Mouse (Mus musculus): ENCODE measurements around the gene Etv6. TPM values are rescaled to one million over a fixed set of nuclear protein-coding genes. Genes with fewer than 3 reads are reported as not detected.

Gene Etv6
- polyA plus RNA-seq, 1 experiment from 2014 or later = 3.8 TPM

DNA sequence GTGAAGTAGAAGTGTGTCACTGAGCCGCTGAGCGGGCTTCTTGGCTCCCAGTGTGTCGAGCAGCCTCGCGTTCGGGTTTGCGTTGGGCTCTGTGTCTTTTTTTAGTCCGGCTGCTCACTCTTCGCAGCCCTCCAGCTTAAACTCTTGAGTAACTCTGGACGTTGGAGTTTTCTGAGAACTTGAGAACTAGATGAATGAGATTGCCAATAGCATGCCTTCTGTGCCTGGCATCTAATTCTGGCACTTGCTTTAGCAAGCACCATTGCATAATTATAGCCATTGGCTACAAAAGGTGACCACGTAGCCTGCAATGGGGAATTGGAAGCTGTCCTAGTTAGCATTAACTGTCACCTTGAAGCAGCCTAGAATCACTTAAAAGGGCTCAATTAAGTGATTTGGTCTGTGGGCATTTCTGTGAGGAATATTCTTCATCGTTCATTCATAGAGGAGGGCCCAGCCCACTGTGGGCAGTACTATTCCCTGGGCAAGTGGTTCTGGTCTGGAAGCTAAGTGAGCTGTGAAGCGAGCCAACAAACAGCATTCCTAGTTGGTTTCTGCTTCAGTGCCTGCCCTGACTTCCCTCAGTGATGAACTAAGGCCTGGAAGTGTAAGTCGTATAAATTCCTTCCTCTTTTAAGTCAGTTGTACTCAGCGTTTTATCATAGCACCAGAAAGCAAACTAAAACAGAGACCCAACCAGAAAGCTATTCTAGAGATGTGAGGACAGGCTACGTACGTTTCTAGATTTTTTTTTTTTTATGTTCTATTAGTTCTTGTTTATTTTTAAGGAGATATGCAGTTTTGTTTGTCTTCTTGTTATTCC lies 136.6 kb downstream of the Etv6 start:
- Histone ChIP-seq H3K36me3 (replicated peaks) (no peaks in the 10 kb centered on the region), H3K4me2 (no peak overlapping the region), H3K9ac (no peak overlapping the region), H3K27ac (replicated peaks) (peak overlapping the region; percentile 42), H3K4me3 (replicated peaks) (no peak overlapping the region), H3K9me3 (replicated peaks) (no peaks in the 10 kb centered on the region), H3K27me3 (no peaks in the 10 kb centered on the region), H3K4me1 (replicated peaks) (peaks cover 39% of the 10 kb centered on the region)
- ATAC-seq (ENCODE audit: insufficient read depth) = no peak
- WGBS (ENCODE audit: insufficient replicate concordance) = 68% methylated on average over 17 of the region's 17 CpGs

DNA sequence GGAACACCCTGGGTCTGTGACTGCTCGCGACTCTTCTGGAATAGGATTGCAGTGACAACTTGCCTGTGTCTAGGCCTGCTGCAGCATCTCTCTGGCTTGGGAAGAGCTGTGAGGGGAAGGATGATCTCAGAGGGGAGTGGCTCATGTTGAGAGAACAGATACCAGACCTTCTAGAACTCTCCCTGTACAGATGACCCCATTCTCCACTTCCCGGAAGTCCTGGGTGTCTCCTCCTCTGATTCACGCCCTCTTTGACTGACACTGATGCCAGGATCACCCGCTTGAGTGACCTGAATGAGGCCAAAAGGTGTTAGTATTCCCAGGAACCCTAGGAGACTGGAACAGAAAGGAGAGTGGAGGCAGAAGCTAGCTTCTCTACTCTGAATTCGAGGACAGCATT lies 137.9 kb downstream of the Etv6 start:
- ATAC-seq (ENCODE audit: insufficient read depth) = no peak
- 59% methylated on average over 6 of the region's 6 CpGs for WGBS (ENCODE audit: insufficient replicate concordance)
- H3K27ac ChIP-seq (replicated peaks) = no peak overlapping the region

DNA sequence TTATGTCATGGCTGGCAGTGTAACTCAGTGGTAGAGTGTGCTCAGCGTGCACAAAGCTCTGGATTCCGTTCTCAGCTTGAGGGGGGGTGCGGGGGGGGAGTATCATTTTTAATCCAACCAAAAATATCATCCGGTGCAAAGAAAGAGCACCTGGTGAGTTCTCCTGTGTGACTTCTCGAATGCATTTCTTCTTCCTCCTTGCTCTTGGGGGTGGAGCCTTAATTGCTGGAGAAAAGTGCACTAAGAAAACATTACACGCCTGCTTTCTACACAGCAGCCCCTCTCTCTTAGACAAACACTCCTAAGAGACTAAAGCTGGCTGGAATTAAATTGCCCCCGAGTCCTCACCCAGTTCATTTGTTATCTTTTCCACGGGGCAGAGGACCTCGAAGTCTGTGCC lies 139.6 kb downstream of the Etv6 start:
- peaks cover 28% of the 10 kb centered on the region for H3K4me1 ChIP-seq (replicated peaks)
- H3K9ac ChIP-seq = no peak overlapping the region
- H3K36me3 ChIP-seq (replicated peaks) = no peaks in the 10 kb centered on the region
- no peak overlapping the region for H3K4me2 ChIP-seq
- H3K9me3 ChIP-seq (replicated peaks) = no peaks in the 10 kb centered on the region
- 35% methylated on average over 9 of the region's 9 CpGs for WGBS (ENCODE audit: insufficient replicate concordance)
- no peak overlapping the region for H3K4me3 ChIP-seq (replicated peaks)
- H3K27me3 ChIP-seq = no peaks in the 10 kb centered on the region
- ATAC-seq (ENCODE audit: insufficient read depth) = no peak
- no peak overlapping the region for H3K27ac ChIP-seq (replicated peaks)

More for the DNA sequence above, 137.9 kb downstream of the Etv6 start:
- no peak overlapping the region for H3K4me2 ChIP-seq
- no peaks in the 10 kb centered on the region for H3K36me3 ChIP-seq (replicated peaks)
- no peak overlapping the region for H3K9ac ChIP-seq
- no peaks in the 10 kb centered on the region for H3K27me3 ChIP-seq
- no peaks in the 10 kb centered on the region for H3K9me3 ChIP-seq (replicated peaks)
- H3K4me1 ChIP-seq (replicated peaks) = peaks cover 32% of the 10 kb centered on the region
- H3K4me3 ChIP-seq (replicated peaks) = no peak overlapping the region

DNA sequence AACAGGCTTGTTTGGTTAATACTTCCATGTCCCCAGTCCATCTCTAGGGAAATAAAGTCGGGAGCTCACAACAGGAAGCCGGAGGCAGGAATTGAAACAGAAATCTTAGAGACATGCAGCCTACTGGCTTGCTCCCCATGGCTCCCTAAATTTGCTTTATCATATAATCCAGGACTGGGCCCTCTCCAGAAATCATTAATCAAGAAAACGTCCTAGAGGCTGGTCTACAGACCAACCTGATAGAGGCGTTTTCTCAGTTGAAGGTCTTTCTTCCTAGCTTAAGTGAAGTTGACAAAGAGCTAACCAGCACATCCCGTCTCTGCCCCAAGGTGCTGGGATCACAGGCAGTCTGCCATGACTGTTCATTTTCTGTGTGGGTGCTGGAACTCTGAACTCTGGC lies 141.7 kb downstream of the Etv6 start:
- H3K9ac ChIP-seq = no peak overlapping the region
- no peaks in the 10 kb centered on the region for H3K9me3 ChIP-seq (replicated peaks)
- H3K27me3 ChIP-seq = no peaks in the 10 kb centered on the region
- no peaks in the 10 kb centered on the region for H3K36me3 ChIP-seq (replicated peaks)
- peaks cover 12% of the 10 kb centered on the region for H3K4me1 ChIP-seq (replicated peaks)
- 50% methylated on average over 5 of the region's 5 CpGs for WGBS (ENCODE audit: insufficient replicate concordance)
- no peak overlapping the region for H3K4me3 ChIP-seq (replicated peaks)
- H3K27ac ChIP-seq (replicated peaks) = no peak overlapping the region
- no peak for ATAC-seq (ENCODE audit: insufficient read depth)
- no peak overlapping the region for H3K4me2 ChIP-seq

DNA sequence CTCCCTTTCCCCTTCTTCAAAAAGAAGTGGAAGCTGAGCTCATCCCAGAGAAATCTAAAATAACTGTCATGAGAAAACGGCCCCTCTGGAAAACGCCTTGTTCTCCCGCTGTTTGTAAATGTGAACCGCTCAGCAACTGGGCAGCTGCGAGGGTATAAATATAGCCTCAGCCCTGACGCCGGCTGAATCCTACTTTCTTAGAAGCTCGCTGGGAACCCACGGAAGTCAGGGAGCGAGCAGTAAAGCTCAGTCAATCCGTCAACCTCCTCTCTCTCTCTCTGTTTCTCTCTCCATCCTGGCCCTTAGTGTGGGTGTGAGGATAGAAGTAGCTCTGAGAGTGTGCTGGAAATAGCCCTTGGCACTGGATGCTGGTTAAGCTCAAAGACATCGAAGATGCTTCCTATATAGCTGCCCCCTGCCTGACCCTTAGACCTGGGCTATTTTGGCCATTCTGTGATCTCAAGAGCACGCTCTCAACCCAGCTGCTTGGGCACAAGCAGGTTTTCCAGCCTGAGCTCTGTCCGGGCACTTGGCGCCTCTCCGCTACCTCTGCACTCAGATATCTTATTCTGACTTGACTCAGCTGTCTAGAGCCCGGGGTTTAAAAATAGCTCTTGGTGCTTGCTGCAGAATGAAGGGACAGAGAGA lies 146.9 kb downstream of the Etv6 start:
- Histone ChIP-seq H3K27me3 (no peaks in the 10 kb centered on the region), H3K4me1 (replicated peaks) (peaks cover 38% of the 10 kb centered on the region), H3K36me3 (replicated peaks) (no peaks in the 10 kb centered on the region), H3K9ac (no peak overlapping the region), H3K9me3 (replicated peaks) (no peaks in the 10 kb centered on the region), H3K4me2 (no peak overlapping the region; the same call in 1 of the 2 replicates), H3K4me3 (replicated peaks) (no peak overlapping the region), H3K27ac (replicated peaks) (no peak overlapping the region)
- WGBS (ENCODE audit: insufficient replicate concordance) = 42% methylated on average over 17 of the region's 17 CpGs
- ATAC-seq (ENCODE audit: insufficient read depth) = no peak

DNA sequence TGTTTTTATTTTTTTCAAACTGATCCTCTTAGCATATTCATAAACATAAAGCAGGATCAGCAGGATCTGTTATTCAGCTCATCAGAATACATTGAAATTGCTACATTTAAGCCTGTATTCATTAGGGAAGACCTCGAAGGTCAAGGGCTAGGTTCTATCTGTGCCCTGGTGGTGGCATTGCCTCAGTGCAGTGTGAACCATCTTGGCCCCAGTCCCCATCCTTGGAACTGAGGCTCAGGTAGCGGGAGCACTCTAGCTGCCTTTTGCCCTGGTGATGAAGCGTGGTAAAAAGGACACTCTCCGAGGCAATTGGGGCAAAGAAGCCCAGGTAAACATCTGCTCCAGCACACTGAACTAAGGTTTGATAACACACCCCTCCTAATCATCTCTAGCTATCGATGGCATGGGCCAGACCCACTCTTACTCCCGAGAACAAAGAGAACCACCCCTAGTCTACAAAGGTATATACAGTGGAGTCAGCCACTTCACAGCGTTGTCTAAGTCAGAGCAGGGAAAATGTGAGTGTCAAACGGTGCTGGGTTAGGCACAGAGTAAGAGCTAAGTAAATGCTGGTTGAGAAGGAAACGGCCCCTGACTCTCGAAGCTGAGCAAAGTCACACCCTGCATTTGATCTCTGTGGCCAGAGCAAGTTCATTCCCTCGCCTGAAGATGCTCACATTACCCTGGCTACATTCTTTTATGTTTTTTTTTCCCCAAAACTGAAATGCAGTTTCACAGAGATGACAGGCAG lies 148.3 kb downstream of the Etv6 start:
- Histone ChIP-seq H3K4me3 (replicated peaks) (no peak overlapping the region), H3K4me2 (no peak overlapping the region), H3K9me3 (replicated peaks) (no peaks in the 10 kb centered on the region), H3K9ac (no peak overlapping the region), H3K4me1 (replicated peaks) (peaks cover 43% of the 10 kb centered on the region), H3K36me3 (replicated peaks) (no peaks in the 10 kb centered on the region), H3K27ac (replicated peaks) (no peak overlapping the region), H3K27me3 (no peaks in the 10 kb centered on the region)
- ATAC-seq (ENCODE audit: insufficient read depth) = no peak
- WGBS (ENCODE audit: insufficient replicate concordance) = 50% methylated on average over 11 of the region's 11 CpGs

DNA sequence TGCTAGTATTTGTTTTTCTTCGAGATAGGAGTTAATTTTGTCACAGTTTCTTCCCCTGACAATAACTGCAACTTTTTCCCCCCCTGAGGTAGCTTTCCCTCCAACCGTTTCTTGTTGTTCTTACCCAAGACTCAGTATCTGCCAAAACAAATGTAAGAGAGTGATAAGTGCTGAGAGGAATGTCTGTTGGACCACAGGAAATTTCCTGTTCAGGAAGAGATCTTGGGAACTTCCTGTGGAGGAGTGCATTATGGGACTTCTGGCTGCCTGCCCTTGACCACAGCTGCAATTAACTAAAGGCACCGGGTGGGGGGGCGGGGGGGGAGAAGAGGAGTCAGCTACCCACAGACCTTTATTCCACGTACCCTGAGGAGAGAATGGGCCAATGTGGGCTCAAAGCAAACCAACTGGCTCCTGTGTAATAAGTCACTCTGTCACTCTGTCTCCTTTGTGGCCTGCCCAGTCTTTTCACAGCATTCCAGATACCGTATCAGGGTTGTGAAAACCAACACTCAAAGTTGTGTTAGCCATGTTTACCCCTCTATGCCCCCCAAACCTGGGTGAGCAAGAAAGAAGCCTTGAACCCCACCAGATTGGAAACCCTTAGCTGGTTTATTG lies 150.9 kb downstream of the Etv6 start:
- Histone ChIP-seq H3K36me3 (replicated peaks) (no peaks in the 10 kb centered on the region), H3K4me1 (replicated peaks) (peaks cover 59% of the 10 kb centered on the region), H3K27me3 (no peaks in the 10 kb centered on the region), H3K9ac (no peak overlapping the region), H3K9me3 (replicated peaks) (no peaks in the 10 kb centered on the region), H3K4me3 (replicated peaks) (no peak overlapping the region), H3K27ac (replicated peaks) (peak overlapping the region; percentile 38; the same call in 1 of the 2 replicates), H3K4me2 (no peak overlapping the region)
- 17% methylated on average over 6 of the region's 6 CpGs for WGBS (ENCODE audit: insufficient replicate concordance)
- ATAC-seq (ENCODE audit: insufficient read depth) = 0 out of 2 replicates have a peak, but pooled peaks have one; percentile 11

DNA sequence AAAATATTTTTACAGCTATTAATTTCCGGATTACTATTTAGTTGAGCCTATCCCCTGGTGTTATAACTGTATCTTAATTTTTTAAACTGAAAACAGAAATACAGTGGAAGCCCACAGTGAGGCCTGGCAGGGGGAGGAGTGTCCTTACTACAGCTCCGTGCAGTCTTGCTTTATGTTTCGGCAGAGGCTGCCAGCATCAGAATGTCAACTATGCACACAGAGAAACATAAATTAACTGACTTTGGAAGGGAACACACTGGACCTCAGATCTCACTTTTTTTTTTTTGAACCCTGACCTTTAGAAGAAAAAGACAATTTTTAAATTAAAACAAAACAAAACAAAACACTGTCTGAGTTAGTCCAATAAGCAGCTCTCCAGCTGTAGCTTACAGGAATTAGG lies 153.2 kb downstream of the Etv6 start:
- H3K27me3 ChIP-seq = no peaks in the 10 kb centered on the region
- H3K36me3 ChIP-seq (replicated peaks) = no peaks in the 10 kb centered on the region
- ATAC-seq (ENCODE audit: insufficient read depth) = no peak
- H3K9me3 ChIP-seq (replicated peaks) = no peaks in the 10 kb centered on the region
- H3K9ac ChIP-seq = no peak overlapping the region
- no peak overlapping the region for H3K4me2 ChIP-seq
- H3K4me1 ChIP-seq (replicated peaks) = peaks cover 50% of the 10 kb centered on the region
- 46% methylated on average over 3 of the region's 3 CpGs for WGBS (ENCODE audit: insufficient replicate concordance)
- H3K27ac ChIP-seq (replicated peaks) = no peak overlapping the region; the same call in 1 of the 2 replicates
- H3K4me3 ChIP-seq (replicated peaks) = no peak overlapping the region

DNA sequence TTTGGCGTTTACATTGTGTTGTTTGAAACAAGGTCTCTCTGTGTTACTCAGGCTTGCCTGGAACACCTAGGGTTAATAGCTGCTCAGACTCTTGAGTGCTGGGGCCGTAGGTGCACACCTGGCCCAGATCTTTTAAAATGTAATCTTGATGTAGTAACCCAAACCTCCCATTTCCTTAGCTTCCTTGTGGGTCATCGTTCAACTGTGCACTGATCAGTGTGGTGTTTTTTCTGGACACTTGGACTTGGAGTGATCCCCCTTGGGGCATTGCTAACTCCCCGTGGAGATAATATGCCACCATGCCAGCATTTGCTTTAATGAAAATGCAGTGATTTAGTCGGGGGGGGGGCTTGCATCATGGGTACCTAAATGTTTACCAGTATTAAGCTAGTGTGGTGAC lies 153.7 kb downstream of the Etv6 start:
- H3K36me3 ChIP-seq (replicated peaks) = no peaks in the 10 kb centered on the region
- no peak overlapping the region for H3K4me3 ChIP-seq (replicated peaks)
- no peak overlapping the region; the same call in 1 of the 2 replicates for H3K4me2 ChIP-seq
- no peaks in the 10 kb centered on the region for H3K27me3 ChIP-seq
- H3K4me1 ChIP-seq (replicated peaks) = peaks cover 46% of the 10 kb centered on the region
- peak overlapping the region; percentile 66 for H3K27ac ChIP-seq (replicated peaks)
- no peak for ATAC-seq (ENCODE audit: insufficient read depth)
- H3K9ac ChIP-seq = no peak overlapping the region
- WGBS (ENCODE audit: insufficient replicate concordance) = 27% methylated on average over 5 of the region's 5 CpGs
- no peaks in the 10 kb centered on the region for H3K9me3 ChIP-seq (replicated peaks)

DNA sequence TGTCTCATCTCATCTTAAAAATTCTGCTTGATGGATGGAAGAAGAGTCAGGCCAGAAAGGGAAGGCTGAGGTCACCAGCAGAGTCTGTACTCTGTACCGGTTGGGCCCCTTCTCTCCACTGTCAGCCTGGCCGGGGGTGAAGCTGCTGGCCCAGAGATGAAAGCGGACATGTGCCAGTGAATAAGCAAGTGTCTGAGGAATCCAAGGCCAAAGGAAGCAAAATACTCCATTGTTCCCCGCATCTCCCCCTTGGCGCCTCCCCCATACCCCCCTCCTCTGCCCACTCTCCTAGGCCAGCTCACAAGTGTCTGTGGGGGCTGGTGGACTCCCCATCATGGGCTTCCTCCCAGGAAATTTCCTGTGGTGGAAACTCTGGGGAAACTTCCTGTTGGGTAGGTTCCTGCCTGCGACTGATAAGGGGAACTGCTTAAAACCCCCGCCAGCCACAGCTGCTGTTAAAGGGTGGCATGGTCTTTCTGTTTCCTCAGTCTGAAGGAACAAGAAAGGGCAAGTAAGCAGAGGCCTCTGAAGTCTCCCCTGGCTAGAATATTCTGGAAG lies 154.2 kb downstream of the Etv6 start:
- 10% methylated on average over 7 of the region's 7 CpGs for WGBS (ENCODE audit: insufficient replicate concordance)
- no peak overlapping the region for H3K4me3 ChIP-seq (replicated peaks)
- ATAC-seq (ENCODE audit: insufficient read depth) = peak; percentile 56
- H3K4me2 ChIP-seq = no peak overlapping the region; the same call in 1 of the 2 replicates
- H3K4me1 ChIP-seq (replicated peaks) = peaks cover 43% of the 10 kb centered on the region
- H3K9ac ChIP-seq = no peak overlapping the region
- peak overlapping the region; percentile 66 for H3K27ac ChIP-seq (replicated peaks)
- no peaks in the 10 kb centered on the region for H3K36me3 ChIP-seq (replicated peaks)
- H3K27me3 ChIP-seq = no peaks in the 10 kb centered on the region
- H3K9me3 ChIP-seq (replicated peaks) = no peaks in the 10 kb centered on the region

Data from liver, embryonic 15.5 days (tissue).